Mouse (Mus musculus) left cerebral cortex, postnatal 25 days (tissue): ENCODE data around the gene Extl2. TPM values are rescaled to one million over a fixed set of nuclear protein-coding genes. Genes with fewer than 3 reads are reported as not detected.

Experiments used
- DNase-seq, 2 experiments: peaks; one replicate each; pipeline ENCODE4 v3.0.0; 2022; ENCODE audit warnings: low spot score in 2 of 2, mixed read lengths in 1 of 2
- intact Hi-C: fragments of 180-260 bp; cut with DNase I; formaldehyde crosslinking; loops from one replicate; pipeline ENCODE4 v1.15.1; 2025
- total RNA-seq, 2 experiments: library from RNA; stranded (reverse); gene quantifications; 2 replicates each; pipeline ENCODE4 v1.2.3; 2021

The Extl2 gene
- total RNA-seq, 2 experiments from 2014 or later = 72.4 to 72.5 TPM

- peak; percentile 29 to 36 for DNase-seq
- intact Hi-C loops = no loop called here
These were observed 831 bp upstream of the Extl2 start for GRCm38 (mm10) chr3:116006284-116006977.

- peak; percentile 81 to 90 for DNase-seq
- intact Hi-C loops = no loop called here
These were observed 729 bp downstream of the Extl2 start for GRCm38 (mm10) chr3:116007941-116008440.

- intact Hi-C loops = no loop called here
- no peak for DNase-seq
These were observed 2.5 kb downstream of the Extl2 start for GRCm38 (mm10) chr3:116009622-116010344.

- intact Hi-C loops = no loop called here
- no peak for DNase-seq
These were observed 7.6 kb downstream of the Extl2 start for GRCm38 (mm10) chr3:116014901-116015300.

GRCm38 (mm10) chr3:116016116-116016515 lies 8.9 kb downstream of the Extl2 start:
- intact Hi-C loops = no loop called here
- DNase-seq = peak in 1 of 2 experiments; percentile 31

- no peak for DNase-seq
- intact Hi-C loops = no loop called here
These were observed 11.3 kb downstream of the Extl2 start for GRCm38 (mm10) chr3:116018606-116019005.

- DNase-seq = no peak
- intact Hi-C loops = no loop called here
These were observed 11.9 kb downstream of the Extl2 start for GRCm38 (mm10) chr3:116019136-116019535.

- intact Hi-C loops = no loop called here
- DNase-seq = no peak
These were observed 17.0 kb downstream of the Extl2 start for GRCm38 (mm10) chr3:116024236-116024635.

- DNase-seq = no peak
- intact Hi-C loops = no loop called here
These were observed 17.4 kb downstream of the Extl2 start for GRCm38 (mm10) chr3:116024669-116025068.

GRCm38 (mm10) chr3:116025701-116026100 lies 18.4 kb downstream of the Extl2 start:
- no peak for DNase-seq
- intact Hi-C loops = no loop called here

GRCm38 (mm10) chr3:116026996-116027395 lies 19.7 kb downstream of the Extl2 start:
- intact Hi-C loops = no loop called here
- no peak for DNase-seq

- intact Hi-C loops = loop anchor here (10.0 kb wide), 1 partner anchor 475 kb away; the partner anchor contains the start of gene Rtca
These were observed 23.0 kb downstream of the Extl2 start for GRCm38 (mm10) chr3:116030152-116030788.

GRCm38 (mm10) chr3:116033218-116033870 lies 26.1 kb downstream of the Extl2 start:
- no peak for DNase-seq
- intact Hi-C loops = loop anchor here (1.0 to 10.0 kb wide), 3 partner anchors 219 to 471 kb away; partner anchors contain the start of genes Gpr88 and Rtca

More at GRCm38 (mm10) chr3:116030152-116030788, 23.0 kb downstream of the Extl2 start:
- no peak for DNase-seq

- DNase-seq = peak; percentile 31 to 65
- intact Hi-C loops = loop anchor here (1.0 to 10.0 kb wide), 3 partner anchors 219 to 471 kb away; partner anchors contain the start of genes Gpr88 and Rtca
These were observed 26.6 kb downstream of the Extl2 start for GRCm38 (mm10) chr3:116033871-116034222.

GRCm38 (mm10) chr3:116040776-116041175 lies 33.5 kb downstream of the Extl2 start:
- peak; percentile 21 to 31 for DNase-seq
- intact Hi-C loops = loop anchor here (10.0 kb wide), 1 partner anchor 434 kb away; no protein-coding TSS in a partner anchor

- no peak for DNase-seq
- intact Hi-C loops = loop anchor here (10.0 kb wide), 1 partner anchor 429 kb away; no protein-coding TSS in a partner anchor
These were observed 38.7 kb downstream of the Extl2 start for GRCm38 (mm10) chr3:116046000-116046399.

- intact Hi-C loops = loop anchor here (10.0 kb wide), 1 partner anchor 428 kb away; no protein-coding TSS in a partner anchor
- no peak for DNase-seq
These were observed 39.8 kb downstream of the Extl2 start for GRCm38 (mm10) chr3:116047034-116047433.

GRCm38 (mm10) chr3:116057078-116057477 lies 49.8 kb downstream of the Extl2 start:
- DNase-seq = no peak
- intact Hi-C loops = no loop called here

- intact Hi-C loops = no loop called here
- no peak for DNase-seq
These were observed 53.1 kb downstream of the Extl2 start for GRCm38 (mm10) chr3:116060320-116060719.
